Mouse (Mus musculus) lung, adult 2 months (tissue): ENCODE results near the gene Krt35.

Experiments used
- CTCF ChIP-seq: fragments of 200-500 bp; IDR thresholded peaks from 2 replicates; pipeline ENCODE4 v1.5.1; 2011; ENCODE audit warnings: mild to moderate bottlenecking, low read length, control low read depth; ENCODE audit not compliant: insufficient read depth
- POLR2A ChIP-seq: fragments of 200-500 bp; IDR thresholded peaks from 2 replicates; pipeline ENCODE4 v1.6.1; 2011; ENCODE audit warnings: low read depth, mild to moderate bottlenecking, control low read depth, low read length, borderline replicate concordance; ENCODE audit errors: extremely low read depth

DNA sequence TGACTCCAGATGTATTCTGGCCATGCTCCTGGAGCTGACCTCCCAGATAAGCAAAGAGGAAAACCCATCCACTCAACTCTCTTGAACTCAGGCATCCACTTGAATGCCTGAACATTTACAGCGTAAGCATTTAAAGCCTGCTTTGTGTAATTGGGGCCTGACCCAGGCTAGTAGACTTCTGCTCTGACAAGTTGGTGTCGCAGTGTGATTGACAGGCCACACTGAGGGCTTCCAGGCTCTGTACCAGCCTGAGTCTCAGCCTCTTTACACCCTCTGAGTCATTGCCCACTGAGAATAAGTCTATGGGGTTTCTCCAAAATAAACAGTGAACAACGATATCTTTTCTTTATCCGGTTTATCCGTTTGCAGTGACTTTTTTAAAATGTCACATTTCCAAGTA is 24.3 kb upstream of the Krt35 start:
- TF ChIP-seq POLR2A (no peak), CTCF (no peak)
